Mouse (Mus musculus): Measurements from ENCODE around the gene E2f2.

E2f2 gene

DNA sequence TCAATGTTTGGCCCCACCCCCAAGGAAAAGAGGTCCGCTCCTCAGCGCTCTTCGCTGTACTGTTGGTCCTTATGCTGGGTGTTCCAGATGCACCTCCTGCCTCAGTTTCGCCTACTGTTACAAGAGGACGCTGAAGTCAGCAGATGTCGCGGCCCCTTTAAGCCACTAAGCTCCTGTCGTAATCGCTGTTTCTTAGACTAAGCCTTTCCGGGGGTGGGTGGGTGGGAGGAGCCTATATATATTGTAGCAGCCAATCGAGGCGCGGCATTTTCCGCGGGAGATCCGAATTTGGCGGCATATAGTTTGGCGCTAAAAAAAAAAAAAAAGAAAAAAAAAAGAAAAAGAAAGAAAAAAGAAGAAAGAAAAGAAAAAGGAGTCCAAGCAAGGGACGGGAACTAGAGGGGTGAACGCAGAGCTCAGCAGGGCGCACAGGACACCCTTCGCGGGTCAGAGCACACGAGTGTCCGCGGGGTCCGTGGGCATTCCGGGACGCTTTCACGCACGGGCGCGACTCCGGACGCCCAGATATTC, at the start of gene E2f2:
E2f2 (plus strand) TSS at position 384 of the 531 bp plus-strand sequence.
- peak; percentile 62 to 64 for DNase-seq (ENCODE audit: low spot score in 2 of 2)

DNA sequence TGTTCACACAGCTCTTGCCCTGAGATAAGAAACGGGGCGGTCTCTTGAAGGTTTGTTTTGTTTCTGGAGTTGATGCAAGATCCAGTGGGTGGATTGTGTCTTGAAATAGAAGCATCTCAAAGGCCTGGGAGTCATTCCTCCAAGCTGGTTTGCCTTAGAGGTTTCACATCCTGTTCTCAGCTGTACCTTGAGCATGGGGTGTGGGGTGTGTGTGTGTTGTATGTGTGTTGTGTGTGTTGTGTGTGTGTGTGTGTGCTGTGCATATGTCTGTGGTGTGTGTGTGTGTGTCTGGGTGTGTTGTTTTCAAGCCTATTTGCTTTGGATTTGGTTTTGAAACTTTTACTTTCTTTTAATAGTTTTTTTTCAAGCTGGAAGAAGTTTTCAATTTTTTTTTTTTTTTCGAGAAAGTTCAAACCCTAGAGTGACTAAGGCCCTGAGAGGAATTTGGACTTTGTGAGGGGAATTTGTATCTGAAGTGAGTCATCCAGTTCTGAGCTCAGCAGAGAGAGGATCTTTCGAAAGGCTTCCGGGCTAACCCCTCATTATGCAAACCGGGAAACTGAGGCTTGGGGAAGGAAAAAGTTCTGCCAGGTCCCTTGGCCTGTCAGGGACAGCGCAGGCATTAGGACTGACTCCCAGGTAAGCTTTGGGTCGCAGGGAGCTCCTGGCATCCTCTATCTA, 48.9 kb upstream of the E2f2 start:
- DNase-seq (ENCODE audit: low spot score in 2 of 2), result peak in 1 of 2 experiments; percentile 62

DNA sequence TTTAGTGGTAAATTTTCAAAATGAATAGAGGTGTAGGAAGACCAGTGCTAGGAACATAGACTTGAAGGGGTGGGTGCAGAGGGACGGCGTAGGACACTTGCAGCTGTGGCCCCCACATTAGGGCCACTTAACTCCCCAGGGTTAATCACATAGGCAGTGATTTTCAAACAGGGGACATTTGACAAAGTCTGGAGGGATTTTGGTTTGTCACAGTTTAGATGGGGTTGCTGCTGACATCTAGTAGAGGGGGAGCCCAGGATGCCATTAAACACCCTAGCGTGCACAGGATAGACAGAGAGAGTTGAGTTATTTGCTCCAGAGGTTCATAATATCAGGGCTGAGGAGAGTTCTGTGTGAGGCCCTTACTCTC, 48.4 kb upstream of the E2f2 start:
- no peak for DNase-seq (ENCODE audit: low spot score in 2 of 2)

GRCm38 (mm10) chr4:136124581-136124980, 47.6 kb upstream of the E2f2 start:
- no peak for DNase-seq (ENCODE audit: low spot score in 2 of 2)

GRCm38 (mm10) chr4:136125458-136125857, 46.7 kb upstream of the E2f2 start:
- no peak for DNase-seq (ENCODE audit: low spot score in 2 of 2)

GRCm38 (mm10) chr4:136126019-136126418, 46.2 kb upstream of the E2f2 start:
- DNase-seq (ENCODE audit: low spot score in 2 of 2), result no peak

DNA sequence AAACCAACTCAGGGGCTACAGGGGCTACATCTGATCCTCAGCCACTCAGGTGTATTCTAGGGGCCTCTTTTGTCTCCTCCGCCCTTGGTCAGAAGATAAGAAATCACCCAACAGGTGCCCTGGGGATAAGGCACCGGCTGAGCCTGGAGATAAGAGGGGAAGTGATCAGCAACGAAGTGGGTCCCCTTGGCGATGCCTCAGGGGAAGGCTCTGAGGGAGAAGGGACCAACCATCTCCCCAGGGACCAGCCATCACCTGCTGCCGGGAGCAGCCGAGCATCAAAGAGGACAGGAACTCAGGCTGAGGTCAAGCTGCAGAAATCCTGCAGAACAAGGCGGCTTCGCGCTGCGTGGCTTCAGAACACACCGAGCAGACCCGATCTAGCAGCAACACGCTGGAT, 44.5 kb upstream of the E2f2 start:
- DNase-seq (ENCODE audit: low spot score in 2 of 2), result no peak

DNA sequence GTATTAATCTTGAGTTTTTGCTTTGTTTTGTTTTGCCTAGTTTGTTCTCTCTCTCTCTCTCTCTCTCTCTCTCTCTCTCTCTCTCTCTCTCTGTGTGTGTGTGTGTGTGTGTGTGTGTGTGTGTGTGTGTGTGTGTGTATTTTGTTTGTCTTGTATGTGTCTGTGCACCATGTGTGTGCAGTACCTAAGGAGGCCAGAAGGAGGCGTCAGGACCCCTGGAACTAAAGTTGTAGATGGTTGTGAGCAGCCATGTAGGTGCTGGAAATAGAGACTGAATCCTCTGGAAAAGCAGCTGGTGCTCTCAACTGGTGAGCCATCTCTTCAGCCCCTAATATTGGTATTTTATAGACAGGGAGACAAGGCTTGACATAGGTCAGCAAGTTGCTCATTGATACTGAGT, 42.4 kb upstream of the E2f2 start:
- DNase-seq (ENCODE audit: low spot score in 2 of 2), result no peak

DNA sequence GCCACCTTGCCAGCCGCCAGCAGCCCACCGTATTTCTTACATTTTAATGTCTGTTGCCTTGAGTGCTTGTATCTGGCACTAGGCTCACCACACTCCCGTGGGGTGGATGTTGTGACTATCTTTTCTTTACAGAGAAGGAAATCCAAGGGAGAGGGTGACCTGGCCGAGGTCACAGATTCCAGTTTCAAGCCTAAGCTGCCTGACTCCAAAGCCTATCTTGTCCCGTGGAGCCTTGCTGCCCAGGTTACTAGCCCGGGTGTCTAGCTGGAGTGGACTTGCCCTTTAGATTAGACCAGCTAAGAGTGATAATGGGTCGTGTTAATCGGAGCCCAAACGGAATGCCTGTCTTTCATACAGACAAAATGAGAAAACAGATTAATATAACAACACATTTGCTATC, 38.4 kb upstream of the E2f2 start:
- DNase-seq (ENCODE audit: low spot score in 2 of 2), result no peak

GRCm38 (mm10) chr4:136134418-136134977, 37.7 kb upstream of the E2f2 start:
- peak in 1 of 2 experiments; percentile 51 for DNase-seq (ENCODE audit: low spot score in 2 of 2)

DNA sequence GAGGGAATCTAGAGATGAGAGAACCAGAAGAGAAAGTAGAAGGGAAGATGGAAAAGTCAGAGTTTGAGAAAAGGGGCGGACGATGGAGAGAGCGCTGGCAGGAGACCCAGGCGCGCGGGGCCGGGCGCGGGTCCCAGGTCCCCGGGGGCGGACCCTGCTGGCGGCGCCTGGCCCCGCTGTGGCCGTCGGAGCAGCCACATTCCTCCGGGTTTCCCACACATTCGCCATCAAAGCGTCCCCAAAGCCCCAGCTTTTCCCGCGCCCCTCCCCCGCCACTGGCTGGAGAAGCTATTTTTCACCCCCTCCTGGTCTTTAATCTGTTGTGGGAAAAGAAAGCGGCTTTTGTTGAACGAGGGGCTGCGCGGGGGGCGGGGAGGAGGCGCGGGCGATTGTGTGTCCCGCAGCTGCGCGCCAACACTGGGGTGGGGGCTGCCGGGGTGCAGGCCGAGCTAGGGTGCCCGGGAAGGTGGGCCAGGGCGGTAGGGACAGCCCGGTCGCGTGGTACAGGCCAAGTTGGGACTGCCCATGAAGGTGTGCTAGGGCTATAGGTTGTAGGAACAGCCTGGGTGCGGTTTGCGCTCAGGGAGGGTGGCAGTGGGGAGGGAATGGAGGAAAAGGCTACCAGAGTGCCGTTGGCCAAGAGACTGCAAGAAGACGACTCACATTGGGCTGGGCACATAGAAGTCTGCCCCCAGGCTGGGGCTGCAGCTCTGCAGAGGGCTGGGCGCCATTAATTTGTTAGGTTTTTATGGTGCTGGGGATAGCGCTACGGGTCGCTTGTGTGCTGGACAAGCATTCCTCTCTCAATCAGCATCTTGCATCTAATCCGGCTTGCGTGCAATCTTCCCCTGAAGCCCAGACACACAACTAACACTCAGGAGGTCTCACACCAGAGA, 37.0 kb upstream of the E2f2 start:
- peak in 1 of 2 experiments; percentile 59 for DNase-seq (ENCODE audit: low spot score in 2 of 2)

DNA sequence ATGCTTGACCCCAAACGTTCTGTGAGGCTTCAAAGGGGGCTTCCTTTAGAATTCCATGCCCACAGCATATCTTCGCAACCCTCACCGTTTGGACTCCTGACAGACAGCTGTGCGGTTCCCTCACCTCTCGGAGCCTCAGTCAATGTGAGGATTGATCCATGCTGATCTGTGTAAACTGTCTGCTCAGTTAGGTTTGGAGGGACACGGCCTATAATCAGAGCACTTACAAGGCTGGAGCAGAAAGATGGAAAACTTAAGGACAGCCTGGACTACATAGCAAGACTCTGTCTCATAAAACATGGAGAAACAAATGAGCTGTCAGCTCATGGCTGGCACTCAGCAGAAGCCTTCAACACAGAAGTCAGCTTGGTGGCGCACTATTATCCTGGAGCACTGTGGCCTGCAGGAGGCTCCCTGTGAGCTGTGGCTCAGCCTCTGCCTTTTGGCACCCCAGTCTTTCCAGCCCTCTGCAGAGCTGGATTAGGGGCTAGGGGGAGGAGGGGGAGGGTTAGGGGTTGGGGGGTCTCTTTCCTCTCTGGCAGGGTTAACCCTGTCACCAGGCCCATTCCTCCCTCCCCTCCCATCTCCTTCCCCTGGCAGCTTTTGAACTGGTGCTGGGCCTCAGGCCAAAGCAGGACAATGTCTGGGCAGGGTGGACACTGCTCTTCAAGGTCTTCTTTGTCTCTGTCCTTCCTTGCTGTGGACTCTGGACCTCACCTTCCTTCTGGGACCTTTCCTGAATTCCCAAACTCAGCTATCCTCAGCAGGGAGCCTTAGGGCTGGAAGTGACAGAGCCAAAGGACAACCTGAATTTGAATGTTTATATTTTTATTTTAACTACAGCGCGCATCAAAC, 36.1 kb upstream of the E2f2 start:
- no peak for DNase-seq (ENCODE audit: low spot score in 2 of 2)

DNA sequence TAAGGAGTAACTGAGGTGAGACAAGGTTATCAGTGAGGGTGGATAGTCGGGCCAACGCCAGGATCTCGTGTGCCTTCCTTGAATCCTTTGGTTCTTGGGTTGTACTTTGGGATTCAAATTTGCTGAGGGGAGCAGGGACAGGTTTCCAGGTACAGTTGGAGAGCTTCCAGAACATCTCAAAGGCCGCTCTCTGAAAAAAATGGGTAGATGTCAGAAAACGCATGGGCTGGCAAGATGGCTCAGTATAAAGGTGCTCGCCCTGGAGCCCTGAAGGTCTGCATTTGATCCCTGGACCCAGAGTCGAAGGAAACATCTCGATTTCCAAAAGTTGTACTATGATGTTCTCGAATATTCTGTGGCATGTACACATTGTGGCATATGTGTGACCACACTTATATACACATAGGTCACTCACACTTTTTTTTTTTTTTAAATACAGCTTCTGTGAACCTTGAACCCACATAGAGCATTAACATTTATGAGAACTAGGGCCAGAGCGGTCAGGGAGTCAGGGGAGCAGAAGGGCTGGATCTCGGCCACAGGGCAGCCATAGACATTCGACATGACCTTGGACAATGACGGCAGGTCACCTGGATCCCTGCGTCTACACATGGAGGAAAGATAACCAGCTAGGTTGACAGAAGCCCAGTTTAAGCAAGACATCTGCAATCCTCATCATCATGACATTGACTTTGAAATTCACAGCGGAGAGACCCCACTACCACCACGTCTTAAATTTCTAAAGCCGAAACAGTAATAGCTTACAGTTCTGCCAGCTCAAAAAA, 32.7 kb upstream of the E2f2 start:
- peak in 1 of 2 experiments; percentile 53 for DNase-seq (ENCODE audit: low spot score in 2 of 2)

- peak; percentile 96 to 98 for DNase-seq (ENCODE audit: low spot score in 2 of 2)
These were observed 31.6 kb upstream of the E2f2 start for GRCm38 (mm10) chr4:136140327-136141250.

DNA sequence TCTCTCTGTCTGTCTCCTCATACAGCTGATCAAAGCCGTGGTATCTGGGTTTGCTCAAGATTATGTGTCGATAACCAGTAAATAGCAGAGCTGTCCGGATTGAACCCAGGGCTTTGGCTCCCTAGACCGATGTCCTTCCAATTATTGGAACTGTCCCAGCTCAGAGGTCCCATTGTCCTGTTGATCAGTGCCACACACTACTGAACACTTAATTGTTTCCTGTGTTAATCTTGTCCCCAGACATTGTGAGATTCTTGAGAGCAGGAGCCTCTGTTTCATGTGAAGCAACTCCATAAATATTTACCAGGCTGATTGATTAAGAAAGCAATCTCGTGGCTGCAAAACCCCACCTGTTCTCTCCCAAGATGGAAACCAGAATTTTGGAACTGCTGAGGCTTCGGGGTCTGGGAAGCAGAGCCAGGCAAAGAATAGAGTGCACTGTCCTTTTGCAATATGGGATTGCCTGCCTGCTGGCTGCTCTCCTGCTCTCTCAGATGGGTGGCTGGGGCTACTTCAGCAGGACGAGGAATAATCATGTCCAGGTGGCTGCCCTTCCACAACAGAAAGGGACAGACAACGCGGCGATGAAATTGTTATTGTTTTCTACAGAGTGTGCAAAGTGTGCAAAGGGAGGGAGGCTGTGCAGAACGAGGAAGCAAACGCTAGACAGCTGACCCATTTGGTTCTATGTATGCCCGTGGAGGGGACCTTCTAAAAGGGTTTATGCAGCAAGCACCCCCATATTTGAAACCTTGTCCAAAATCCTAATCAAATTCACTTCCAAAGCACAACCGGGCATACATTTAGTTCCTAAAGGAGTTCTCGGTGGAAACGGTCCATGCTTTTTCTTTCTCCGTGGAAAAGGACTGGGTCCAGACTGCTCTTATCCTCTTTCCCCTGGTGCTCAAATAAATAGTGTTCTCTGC, 29.7 kb upstream of the E2f2 start:
- peak in 1 of 2 experiments; percentile 52 for DNase-seq (ENCODE audit: low spot score in 2 of 2)

GRCm38 (mm10) chr4:136143193-136143976, 28.8 kb upstream of the E2f2 start, which contains the start of gene Id3:
Gene Id3 (plus strand): TSS chr4:136143497.
- DNase-seq (ENCODE audit: low spot score in 2 of 2), result peak; percentile 98

DNA sequence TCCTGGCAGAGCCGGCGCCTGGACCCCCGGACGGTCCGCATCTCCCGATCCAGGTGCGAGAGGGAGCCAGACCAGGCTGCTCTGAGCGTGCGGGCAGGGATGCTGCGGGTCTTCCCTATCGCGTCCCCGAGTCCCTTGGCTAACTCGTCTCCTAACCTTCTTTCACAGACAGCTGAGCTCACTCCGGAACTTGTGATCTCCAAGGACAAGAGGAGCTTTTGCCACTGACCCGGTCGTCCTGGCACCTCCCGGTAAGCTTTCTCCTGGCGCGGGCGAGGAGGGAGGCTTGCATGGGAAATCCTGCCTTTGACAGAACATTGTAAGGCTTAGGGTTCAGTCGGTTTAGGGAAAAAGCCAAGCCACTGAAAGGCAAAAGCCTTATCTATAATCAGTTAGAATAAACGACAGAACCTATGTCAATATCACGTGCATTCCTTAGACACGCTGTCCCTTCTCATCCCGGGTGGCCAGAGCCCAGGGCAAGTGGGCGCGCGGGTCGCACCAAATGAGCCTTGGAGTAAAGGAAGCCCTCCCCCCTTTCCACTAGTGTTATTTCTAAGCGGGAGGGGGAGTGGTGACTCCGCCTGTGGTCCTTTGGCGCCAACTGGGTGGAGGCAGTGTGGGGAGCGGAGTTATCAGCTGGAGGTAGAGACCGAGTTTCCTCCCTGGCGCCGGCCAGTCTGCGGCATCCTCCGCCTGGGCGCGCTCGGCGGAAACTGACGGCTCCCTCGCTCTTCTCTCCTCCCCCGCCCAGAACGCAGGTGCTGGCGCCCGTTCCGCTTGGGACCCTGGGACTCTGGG, 27.9 kb upstream of the E2f2 start:
- DNase-seq (ENCODE audit: low spot score in 2 of 2), result peak; percentile 91 to 93
